Mouse (Mus musculus): ENCODE measurements around the gene Alkbh3.

Gene Alkbh3

GRCm38 (mm10) chr2:94010335-94011291 lies at the start of gene Alkbh3:
Gene Alkbh3, minus strand, starts transcription at chr2:94010807.
- DNase-seq (ENCODE audit: low read depth, low spot score), result peak; percentile 98

- peak; percentile 57 for DNase-seq (ENCODE audit: low read depth, low spot score)
Observed at GRCm38 (mm10) chr2:94059459-94059858, 48.9 kb upstream of the Alkbh3 start.

- DNase-seq (ENCODE audit: low read depth, low spot score), result peak; percentile 87
Observed at GRCm38 (mm10) chr2:94054813-94055212, 44.2 kb upstream of the Alkbh3 start.

GRCm38 (mm10) chr2:94051952-94052351 lies 41.3 kb upstream of the Alkbh3 start:
- DNase-seq (ENCODE audit: low read depth, low spot score), result peak; percentile 92

GRCm38 (mm10) chr2:94050901-94051300 lies 40.3 kb upstream of the Alkbh3 start:
- DNase-seq (ENCODE audit: low read depth, low spot score), result no peak

- DNase-seq (ENCODE audit: low read depth, low spot score), result peak; percentile 30
Observed at GRCm38 (mm10) chr2:94049471-94050176, 39.0 kb upstream of the Alkbh3 start.

GRCm38 (mm10) chr2:94048733-94049470 lies 38.3 kb upstream of the Alkbh3 start:
- peak; percentile 12 for DNase-seq (ENCODE audit: low read depth, low spot score)

- peak; percentile 36 for DNase-seq (ENCODE audit: low read depth, low spot score)
Observed at GRCm38 (mm10) chr2:94048271-94048670, 37.7 kb upstream of the Alkbh3 start.

- peak; percentile 79 for DNase-seq (ENCODE audit: low read depth, low spot score)
Observed at GRCm38 (mm10) chr2:94045411-94046090, 34.9 kb upstream of the Alkbh3 start.

GRCm38 (mm10) chr2:94044174-94044573 lies 33.6 kb upstream of the Alkbh3 start:
- no peak for DNase-seq (ENCODE audit: low read depth, low spot score)

- peak; percentile 81 for DNase-seq (ENCODE audit: low read depth, low spot score)
Observed at GRCm38 (mm10) chr2:94043662-94044061, 33.1 kb upstream of the Alkbh3 start.

GRCm38 (mm10) chr2:94042461-94042860 lies 31.9 kb upstream of the Alkbh3 start:
- no peak for DNase-seq (ENCODE audit: low read depth, low spot score)

- no peak for DNase-seq (ENCODE audit: low read depth, low spot score)
Observed at GRCm38 (mm10) chr2:94040391-94041125, 30.0 kb upstream of the Alkbh3 start.

GRCm38 (mm10) chr2:94035428-94036331 lies 25.1 kb upstream of the Alkbh3 start:
- DNase-seq (ENCODE audit: low read depth, low spot score), result peak; percentile 93

- DNase-seq (ENCODE audit: low read depth, low spot score), result no peak
Observed at GRCm38 (mm10) chr2:94030602-94031001, 20.0 kb upstream of the Alkbh3 start.

GRCm38 (mm10) chr2:94024637-94025036 lies 14.0 kb upstream of the Alkbh3 start:
- DNase-seq (ENCODE audit: low read depth, low spot score), result no peak

GRCm38 (mm10) chr2:94002331-94002730 lies 8.3 kb downstream of the Alkbh3 start:
- peak; percentile 88 for DNase-seq (ENCODE audit: low read depth, low spot score)

GRCm38 (mm10) chr2:94001918-94002317 lies 8.7 kb downstream of the Alkbh3 start:
- DNase-seq (ENCODE audit: low read depth, low spot score), result no peak

GRCm38 (mm10) chr2:94001411-94001810 lies 9.2 kb downstream of the Alkbh3 start:
- DNase-seq (ENCODE audit: low read depth, low spot score), result no peak
